Mouse (Mus musculus): ENCODE data around the gene Psmf1.

The Psmf1 gene

DNA sequence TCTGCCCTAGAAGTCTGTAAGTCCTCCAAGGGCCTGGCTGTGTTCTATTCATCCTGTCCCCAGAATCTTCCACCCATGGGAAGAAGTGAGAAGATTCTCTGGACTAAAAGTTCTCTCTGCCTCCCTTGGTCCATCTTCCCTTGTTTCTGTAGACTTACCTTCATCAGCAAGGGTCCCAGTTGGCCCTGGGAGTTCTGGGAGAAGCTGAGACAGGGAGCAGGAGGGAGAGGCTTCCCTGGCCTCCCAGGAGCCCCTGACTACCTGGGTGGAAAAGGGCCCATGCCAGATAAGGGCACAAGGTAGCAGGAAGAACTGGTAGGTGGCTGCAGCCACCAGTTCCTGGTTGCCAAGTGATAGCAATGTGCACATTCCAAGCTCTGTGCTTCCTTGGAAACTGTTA is at the start of gene Psmf1:
Psmf1 (minus strand) TSS at position 342 of the 400 bp plus-strand sequence.
- DNase-seq (ENCODE audit: low read depth) = no peak

DNA sequence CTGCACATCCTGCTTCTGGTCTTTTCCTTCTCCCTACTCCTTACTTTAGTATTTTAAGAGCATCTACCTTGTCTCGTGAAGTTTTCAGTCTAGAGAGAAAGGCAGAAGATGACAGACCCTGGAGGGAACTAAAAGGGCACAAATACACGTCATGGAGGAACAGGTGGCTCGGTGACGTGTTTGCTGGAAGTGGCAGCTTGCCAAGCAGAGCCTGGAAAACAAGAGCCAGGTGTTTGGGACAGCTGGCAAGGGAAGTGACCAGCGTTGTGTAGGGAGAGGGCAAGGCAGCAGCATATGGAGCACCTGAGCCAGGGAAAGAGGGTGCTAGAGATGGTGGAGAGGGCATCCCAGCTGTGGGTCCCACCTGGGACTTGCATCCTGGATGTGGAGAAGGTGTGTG is 47.2 kb upstream of the Psmf1 start:
- no peak for DNase-seq (ENCODE audit: low read depth)

DNA sequence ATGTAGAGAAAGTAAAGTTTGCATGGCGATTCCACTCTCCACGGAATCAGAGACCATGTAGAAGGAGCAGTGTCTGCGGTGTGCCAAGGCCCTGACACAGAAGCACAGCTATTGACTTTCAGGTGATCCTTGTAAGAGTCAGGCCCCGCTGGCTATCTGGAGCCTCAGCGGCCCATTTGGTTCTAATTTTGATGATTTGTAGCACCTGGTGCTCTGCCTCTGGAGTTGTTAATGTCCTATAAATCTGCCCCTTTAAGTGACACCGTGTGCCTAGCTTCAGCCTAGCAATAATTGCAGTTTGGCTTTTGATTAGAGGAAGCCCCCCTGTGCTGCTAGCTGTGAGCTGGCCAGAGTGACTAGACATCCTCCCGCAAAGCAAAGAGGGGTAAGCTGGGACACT is 46.2 kb upstream of the Psmf1 start:
- no peak for DNase-seq (ENCODE audit: low read depth)

- peak; percentile 2 for DNase-seq (ENCODE audit: low read depth)
These were observed 44.4 kb upstream of the Psmf1 start for GRCm38 (mm10) chr2:151788221-151788977.

- DNase-seq (ENCODE audit: low read depth) = no peak
These were observed 39.5 kb upstream of the Psmf1 start for GRCm38 (mm10) chr2:151783493-151783892.

DNA sequence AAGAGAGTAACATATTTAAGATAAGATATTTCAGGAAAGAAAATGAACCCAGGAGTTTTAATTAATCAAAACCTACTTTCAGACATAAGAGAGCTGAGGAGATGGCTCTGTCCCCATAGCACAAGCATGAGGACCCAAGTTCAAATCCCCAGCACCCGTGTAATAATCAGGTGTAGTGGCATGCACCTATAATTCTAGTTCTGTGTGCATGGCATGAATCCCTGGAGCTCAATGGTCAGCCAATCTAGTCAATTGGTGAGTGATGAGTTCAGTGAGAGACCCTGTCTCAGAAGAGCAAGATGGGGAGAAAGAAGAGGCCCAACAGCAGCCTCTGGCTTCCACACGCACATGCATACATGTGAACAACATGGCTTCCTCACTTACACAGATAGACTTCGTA is 33.4 kb upstream of the Psmf1 start:
- DNase-seq (ENCODE audit: low read depth) = no peak

GRCm38 (mm10) chr2:151773476-151773875 is 29.5 kb upstream of the Psmf1 start:
- no peak for DNase-seq (ENCODE audit: low read depth)

DNA sequence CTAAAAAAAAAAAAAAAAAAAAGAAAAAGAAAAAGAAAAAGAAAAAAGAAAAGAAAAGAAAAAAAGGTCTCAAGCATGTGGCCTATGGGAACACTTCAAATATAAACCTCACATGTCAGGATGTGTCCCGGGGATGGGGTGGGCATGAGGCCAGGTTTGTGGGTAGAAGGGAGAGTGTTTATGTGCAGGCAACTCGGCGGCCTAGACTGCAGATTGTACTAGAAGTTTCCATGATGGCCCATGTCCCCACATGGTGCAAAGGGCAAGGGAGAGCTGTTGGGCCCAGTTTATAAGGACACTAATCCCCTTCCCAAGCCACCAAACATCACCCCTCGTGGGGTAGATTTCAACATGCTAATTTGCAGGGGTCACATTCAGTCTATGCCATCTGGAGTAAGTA is 28.2 kb upstream of the Psmf1 start:
- peak; percentile 6 for DNase-seq (ENCODE audit: low read depth)

- DNase-seq (ENCODE audit: low read depth) = no peak
These were observed 20.6 kb upstream of the Psmf1 start for GRCm38 (mm10) chr2:151764557-151764956.

DNA sequence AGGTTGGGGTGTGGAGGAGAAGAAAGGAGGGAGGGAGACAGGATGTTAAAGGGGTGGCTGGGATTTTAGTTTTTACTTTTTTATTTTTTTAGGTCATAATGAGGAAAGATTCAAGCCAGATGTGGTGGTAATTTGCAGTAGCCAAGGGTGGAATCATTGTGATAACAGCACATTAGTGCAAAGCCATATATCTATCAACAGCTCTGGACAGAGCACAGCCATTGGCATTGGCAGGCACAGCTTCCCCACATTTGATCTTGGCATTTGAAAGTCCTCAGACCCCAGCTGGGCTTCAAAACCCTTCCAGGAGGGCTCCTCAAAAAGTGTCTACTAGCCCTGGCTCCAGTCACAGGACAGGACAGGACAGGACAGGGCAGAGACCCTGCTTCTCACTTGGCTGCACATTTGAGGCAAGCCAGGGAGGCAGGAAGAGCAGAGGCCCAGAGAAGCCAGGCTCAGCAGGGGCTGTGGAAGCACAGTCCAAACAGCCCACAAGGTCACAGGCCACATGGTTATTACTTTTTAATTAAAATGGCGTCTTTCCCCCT is 14.9 kb upstream of the Psmf1 start:
- DNase-seq (ENCODE audit: low read depth) = no peak

DNA sequence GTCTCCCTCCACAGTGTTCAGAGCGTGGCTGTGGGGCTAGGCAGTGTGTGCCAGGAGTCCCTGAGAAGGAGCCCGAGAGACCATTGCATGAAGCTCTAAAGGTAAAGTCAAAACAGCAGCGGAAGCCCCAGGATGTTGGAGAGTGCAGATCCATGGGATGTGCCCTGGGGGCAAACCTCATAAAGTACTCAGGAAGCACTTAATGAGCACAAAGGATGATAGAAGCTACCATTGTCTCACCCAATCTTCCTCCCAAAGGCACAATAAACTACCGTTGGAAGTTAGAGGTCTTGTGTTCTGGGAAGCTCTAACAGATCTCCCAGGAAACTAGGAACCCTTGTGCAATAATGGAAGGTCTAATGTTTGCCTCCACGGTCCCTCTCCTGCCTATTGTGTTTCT is 13.5 kb upstream of the Psmf1 start:
- DNase-seq (ENCODE audit: low read depth) = no peak

- DNase-seq (ENCODE audit: low read depth) = no peak
These were observed 12.5 kb upstream of the Psmf1 start for GRCm38 (mm10) chr2:151756277-151757061.

DNA sequence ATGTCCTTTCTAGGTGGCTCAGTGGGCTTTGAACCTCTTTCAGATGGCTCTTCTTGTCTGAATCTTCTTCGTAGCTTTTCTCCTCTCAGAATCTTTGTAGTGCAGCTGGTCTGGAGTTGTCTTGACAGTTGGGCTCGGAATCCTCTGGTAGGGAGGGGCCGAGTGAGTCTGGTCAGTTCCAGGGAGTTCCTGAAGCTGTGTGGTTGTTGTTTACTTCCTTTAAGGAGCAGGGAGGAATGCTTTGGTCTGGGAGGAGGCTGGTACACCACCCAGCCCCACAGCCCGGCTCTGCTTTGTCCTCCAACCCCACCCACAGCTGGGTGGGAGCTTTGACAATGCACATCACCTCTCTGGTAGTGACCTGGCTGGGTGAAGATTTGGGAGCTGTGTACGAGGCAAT is 7.3 kb upstream of the Psmf1 start:
- DNase-seq (ENCODE audit: low read depth) = no peak

- DNase-seq (ENCODE audit: low read depth) = peak; percentile 77
These were observed 4.1 kb upstream of the Psmf1 start for GRCm38 (mm10) chr2:151747847-151748705.

- no peak for DNase-seq (ENCODE audit: low read depth)
These were observed 921 bp downstream of the Psmf1 start for GRCm38 (mm10) chr2:151742850-151743679.

- DNase-seq (ENCODE audit: low read depth) = no peak
These were observed 1.9 kb downstream of the Psmf1 start for GRCm38 (mm10) chr2:151742084-151742483.

DNA sequence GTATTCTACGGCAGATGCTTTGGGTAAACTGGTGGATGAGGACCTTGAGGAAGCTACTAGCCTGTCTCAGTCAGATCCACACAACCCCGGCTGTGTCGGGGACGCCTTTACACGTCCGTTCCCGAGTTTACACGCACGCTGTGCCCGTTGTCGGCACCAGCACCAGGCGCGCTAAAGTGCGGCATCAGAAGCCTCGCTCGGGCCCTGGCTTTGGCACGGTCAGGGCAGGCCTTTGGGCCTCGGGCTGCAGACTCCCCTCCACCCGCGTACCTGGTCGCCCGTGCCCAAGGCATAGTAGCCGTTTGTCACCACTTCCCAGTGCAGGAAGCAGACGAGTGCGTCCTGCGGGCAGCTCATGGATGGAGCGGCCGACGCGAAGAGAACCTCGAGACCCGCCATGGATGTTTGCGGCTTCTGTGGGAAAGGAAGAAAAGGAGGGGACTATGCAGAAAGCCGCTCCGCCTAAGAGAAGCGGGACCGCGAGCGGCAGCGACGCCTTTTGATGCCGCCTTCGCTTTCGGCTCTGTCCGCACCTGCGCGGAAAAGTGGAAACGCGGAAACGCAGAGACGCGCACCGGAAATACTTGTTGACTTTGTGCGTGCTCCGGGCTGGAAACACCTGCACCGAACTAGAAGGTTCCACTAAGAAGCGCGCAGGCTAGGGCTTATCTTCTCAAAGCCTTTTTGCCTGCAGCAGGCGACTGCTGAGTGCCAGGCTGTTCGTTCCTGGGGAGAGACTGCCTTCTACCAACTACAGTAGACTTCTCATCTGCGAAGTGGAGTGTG is 3.1 kb downstream of the Psmf1 start:
- DNase-seq (ENCODE audit: low read depth) = peak; percentile 92

DNA sequence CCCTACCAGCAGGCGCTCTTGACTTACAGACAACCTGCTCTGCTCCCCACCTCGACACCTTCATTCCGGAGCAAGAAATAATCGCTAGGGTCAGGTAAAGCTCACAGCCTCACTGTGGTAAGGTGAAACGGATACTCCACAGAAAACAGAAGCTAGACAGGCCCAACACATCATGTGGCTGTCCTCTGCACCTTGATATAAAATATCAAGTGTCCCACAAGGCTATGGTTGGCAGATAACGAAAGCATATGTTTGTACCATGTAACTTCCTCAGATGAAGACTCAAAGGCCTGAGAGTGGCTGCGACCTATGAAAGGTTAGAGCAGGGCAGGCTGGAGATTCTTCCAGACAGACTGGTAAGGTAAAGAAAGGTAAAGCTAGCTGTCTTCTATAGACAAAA is 4.5 kb downstream of the Psmf1 start:
- no peak for DNase-seq (ENCODE audit: low read depth)

GRCm38 (mm10) chr2:151739081-151739480 is 4.9 kb downstream of the Psmf1 start:
- DNase-seq (ENCODE audit: low read depth) = peak; percentile 14

GRCm38 (mm10) chr2:151738460-151738859 is 5.5 kb downstream of the Psmf1 start:
- DNase-seq (ENCODE audit: low read depth) = peak; percentile 16

All from 416B (cell line).